Mouse (Mus musculus): ENCODE results near the gene Pgm2. TPM values are rescaled to one million over a fixed set of nuclear protein-coding genes. Genes with fewer than 3 reads are reported as not detected.

Gene Pgm2
- polyA plus RNA-seq, 1 experiment from 2014 or later: 34.4 TPM

DNA sequence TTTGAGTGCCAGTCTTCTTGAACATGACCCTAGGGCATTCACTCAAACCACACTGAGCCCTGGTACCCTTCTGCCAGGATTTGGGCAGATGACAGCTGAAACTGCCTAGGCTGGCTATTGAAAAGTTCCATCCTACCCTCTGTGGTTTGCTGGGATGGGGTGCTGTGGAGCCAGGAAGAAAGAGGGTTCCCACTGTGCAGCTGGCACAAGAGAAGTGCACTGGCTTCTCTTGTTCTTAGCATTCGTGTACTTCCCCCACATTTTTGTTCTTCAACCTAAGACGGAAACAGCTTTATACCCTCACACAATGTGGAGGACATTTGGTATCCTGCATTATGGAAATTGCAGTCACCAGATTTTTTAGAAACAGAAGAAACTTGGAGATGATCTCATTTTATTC, 73.1 kb downstream of the Pgm2 start:
- H3K9me3 ChIP-seq (ENCODE audit: control insufficient read depth, low read depth, low read length): no peaks in the 10 kb centered on the region
- no peak overlapping the region for H3K4me3 ChIP-seq (ENCODE audit: low read depth, low read length)
- H3K36me3 ChIP-seq (ENCODE audit: control insufficient read depth, insufficient read depth, low read length): no peaks in the 10 kb centered on the region
- no peaks in the 10 kb centered on the region for H3K27me3 ChIP-seq (ENCODE audit: control insufficient read depth, insufficient read depth, low read length)
- H3K27ac ChIP-seq (ENCODE audit: low read length): no peak overlapping the region
- no peaks in the 10 kb centered on the region; the same call in 1 of the 2 replicates for H3K4me1 ChIP-seq (ENCODE audit: control insufficient read depth, insufficient read depth, low read length)
- WGBS: 79% methylated on average over 2 of the region's 2 CpGs
- no peak for ATAC-seq (ENCODE audit: insufficient number of reproducible peaks, insufficient read depth, low FRiP score, low read depth)
- H3K4me2 ChIP-seq (replicated peaks; ENCODE audit: low read depth, low read length): no peak overlapping the region
- no peak overlapping the region for H3K9ac ChIP-seq (replicated peaks; ENCODE audit: low read depth, low read length)

DNA sequence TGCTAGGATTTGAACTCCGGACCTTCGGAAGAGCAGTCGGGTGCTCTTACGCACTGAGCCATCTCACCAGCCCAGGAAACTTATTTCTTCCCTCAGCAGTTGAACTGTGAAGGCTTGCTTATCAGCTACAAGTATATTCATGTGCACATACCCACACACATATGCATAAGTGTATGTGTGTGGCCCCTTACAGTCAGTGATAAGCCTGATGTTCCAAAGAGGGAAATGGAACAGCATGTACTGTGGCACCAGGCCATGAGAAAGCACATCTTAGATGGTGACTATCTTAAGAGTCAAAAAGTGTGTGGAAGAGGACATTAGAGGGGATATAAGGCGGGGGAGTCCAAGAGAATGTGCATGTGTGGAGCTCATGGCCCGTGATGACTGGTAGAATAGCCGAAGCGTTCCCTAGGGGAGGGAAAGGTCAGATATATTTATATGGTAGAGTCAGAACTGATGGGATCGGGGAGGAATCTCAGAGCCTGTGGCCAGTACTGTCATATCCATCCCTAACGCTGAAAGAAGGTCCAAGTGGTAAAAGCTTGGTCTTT, 76.3 kb downstream of the Pgm2 start:
- H3K4me1 ChIP-seq (ENCODE audit: control insufficient read depth, insufficient read depth, low read length): no peaks in the 10 kb centered on the region
- no peaks in the 10 kb centered on the region for H3K9me3 ChIP-seq (ENCODE audit: control insufficient read depth, low read depth, low read length)
- ATAC-seq (ENCODE audit: insufficient number of reproducible peaks, insufficient read depth, low FRiP score, low read depth): no peak
- H3K27ac ChIP-seq (ENCODE audit: low read length): no peak overlapping the region
- no peak overlapping the region for H3K9ac ChIP-seq (replicated peaks; ENCODE audit: low read depth, low read length)
- H3K27me3 ChIP-seq (ENCODE audit: control insufficient read depth, insufficient read depth, low read length): no peaks in the 10 kb centered on the region
- H3K36me3 ChIP-seq (ENCODE audit: control insufficient read depth, insufficient read depth, low read length): no peaks in the 10 kb centered on the region
- 93% methylated on average over 10 of the region's 10 CpGs for WGBS
- no peak overlapping the region for H3K4me3 ChIP-seq (ENCODE audit: low read depth, low read length)
- no peak overlapping the region for H3K4me2 ChIP-seq (replicated peaks; ENCODE audit: low read depth, low read length)

- WGBS: 77% methylated on average over 3 of the region's 3 CpGs
Observed at GRCm38 (mm10) chr5:64172884-64173283, 80.1 kb downstream of the Pgm2 start.

GRCm38 (mm10) chr5:64173302-64173701, 80.6 kb downstream of the Pgm2 start:
- H3K4me3 ChIP-seq (ENCODE audit: low read depth, low read length): no peak overlapping the region
- WGBS: 83% methylated on average over 16 of the region's 16 CpGs
- no peak overlapping the region for H3K4me2 ChIP-seq (replicated peaks; ENCODE audit: low read depth, low read length)
- 0 out of 2 replicates have a peak, but pooled peaks cover 3% of the 10 kb centered on the region for H3K4me1 ChIP-seq (ENCODE audit: control insufficient read depth, insufficient read depth, low read length)
- H3K27ac ChIP-seq (ENCODE audit: low read length): no peak overlapping the region
- no peaks in the 10 kb centered on the region for H3K27me3 ChIP-seq (ENCODE audit: control insufficient read depth, insufficient read depth, low read length)
- no peak for ATAC-seq (ENCODE audit: insufficient number of reproducible peaks, insufficient read depth, low FRiP score, low read depth)
- H3K36me3 ChIP-seq (ENCODE audit: control insufficient read depth, insufficient read depth, low read length): no peaks in the 10 kb centered on the region
- H3K9me3 ChIP-seq (ENCODE audit: control insufficient read depth, low read depth, low read length): no peaks in the 10 kb centered on the region
- H3K9ac ChIP-seq (replicated peaks; ENCODE audit: low read depth, low read length): no peak overlapping the region

More at GRCm38 (mm10) chr5:64172884-64173283, 80.1 kb downstream of the Pgm2 start:
- Histone ChIP-seq H3K27ac (ENCODE audit: low read length) (no peak overlapping the region), H3K4me1 (ENCODE audit: control insufficient read depth, insufficient read depth, low read length) (0 out of 2 replicates have a peak, but pooled peaks cover 3% of the 10 kb centered on the region), H3K36me3 (ENCODE audit: control insufficient read depth, insufficient read depth, low read length) (no peaks in the 10 kb centered on the region), H3K4me3 (ENCODE audit: low read depth, low read length) (no peak overlapping the region), H3K4me2 (replicated peaks; ENCODE audit: low read depth, low read length) (no peak overlapping the region), H3K9ac (replicated peaks; ENCODE audit: low read depth, low read length) (no peak overlapping the region), H3K9me3 (ENCODE audit: control insufficient read depth, low read depth, low read length) (no peaks in the 10 kb centered on the region), H3K27me3 (ENCODE audit: control insufficient read depth, insufficient read depth, low read length) (no peaks in the 10 kb centered on the region)
- ATAC-seq (ENCODE audit: insufficient number of reproducible peaks, insufficient read depth, low FRiP score, low read depth): no peak

DNA sequence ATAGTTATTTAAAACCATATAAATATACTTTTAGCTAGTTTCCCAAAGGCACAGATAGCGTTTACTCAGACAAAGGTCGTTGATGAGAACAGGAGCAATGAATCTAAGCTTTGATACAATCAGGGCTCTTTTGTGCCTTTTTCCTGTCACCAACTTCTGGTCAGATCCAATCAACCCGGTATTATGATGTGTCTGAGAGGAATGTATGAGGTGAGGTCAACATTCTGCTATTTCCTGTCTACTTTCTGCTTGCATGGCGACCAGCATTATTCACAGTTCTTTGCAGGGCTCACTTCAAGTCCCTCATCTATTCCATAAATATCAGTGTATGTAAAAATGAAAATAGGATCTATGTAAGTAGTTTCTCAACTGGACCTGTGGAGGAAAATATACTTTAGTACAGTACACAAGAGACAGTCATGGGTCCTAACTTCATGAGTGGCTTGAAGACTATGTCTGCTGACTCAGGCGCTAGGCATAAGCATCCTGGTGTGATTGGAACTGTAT, 81.7 kb downstream of the Pgm2 start:
- 72% methylated on average over 5 of the region's 5 CpGs for WGBS

More for the DNA sequence above, 81.7 kb downstream of the Pgm2 start:
- no peaks in the 10 kb centered on the region for H3K27me3 ChIP-seq (ENCODE audit: control insufficient read depth, insufficient read depth, low read length)
- no peak overlapping the region for H3K9ac ChIP-seq (replicated peaks; ENCODE audit: low read depth, low read length)
- no peaks in the 10 kb centered on the region for H3K9me3 ChIP-seq (ENCODE audit: control insufficient read depth, low read depth, low read length)
- no peak overlapping the region for H3K4me2 ChIP-seq (replicated peaks; ENCODE audit: low read depth, low read length)
- no peak overlapping the region for H3K27ac ChIP-seq (ENCODE audit: low read length)
- H3K4me3 ChIP-seq (ENCODE audit: low read depth, low read length): no peak overlapping the region
- H3K4me1 ChIP-seq (ENCODE audit: control insufficient read depth, insufficient read depth, low read length): 0 out of 2 replicates have a peak, but pooled peaks cover 3% of the 10 kb centered on the region
- no peak for ATAC-seq (ENCODE audit: insufficient number of reproducible peaks, insufficient read depth, low FRiP score, low read depth)
- no peaks in the 10 kb centered on the region for H3K36me3 ChIP-seq (ENCODE audit: control insufficient read depth, insufficient read depth, low read length)

Small RNA genes lying within 50 kb of the gene (microRNA-seq; reads per million reads assigned to microRNA genes)
- not detected for gene Gm22395
- gene Gm23967: not detected

Other genes starting within 250 kb of the Pgm2 start
- 14.3 and 14.7 TPM in 2 replicates for gene Rell1, start 124.1 kb upstream of the Pgm2 start, polyA plus RNA-seq (2014; fragmentation: Nextera tagmentation; extraction: Ambion mirVana)
- 37.2 and 39.4 TPM in 2 replicates for gene Tbc1d1, start 63.4 kb downstream of the Pgm2 start, polyA plus RNA-seq (2014; fragmentation: Nextera tagmentation; extraction: Ambion mirVana)